Mouse (Mus musculus): Measurements from ENCODE around the gene Zfp874a. TPM values are rescaled to one million over a fixed set of nuclear protein-coding genes. Genes with fewer than 3 reads are reported as not detected.

Zfp874a gene
- 0.36 TPM in 1 of 2 replicates, not detected in the other for polyA plus RNA-seq (2012; ENCODE audit: low replicate concordance)

GRCm38 (mm10) chr13:67451172-67452020, at the start of gene Zfp874a:
Zfp874a (minus strand) TSS chr13:67451624.

GRCm38 (mm10) chr13:67500084-67500719, 48.8 kb upstream of the Zfp874a start, which contains the start of gene Zfp58:
Zfp58 (minus strand) TSS chr13:67500555.

GRCm38 (mm10) chr13:67483625-67484423, 32.4 kb upstream of the Zfp874a start, which contains the start of gene Zfp874b:
Zfp874b (minus strand) TSS chr13:67484258.

GRCm38 (mm10) chr13:67421207-67421857, 30.1 kb downstream of the Zfp874a start, which contains the start of gene Zfp459:
Zfp459 (minus strand) TSS chr13:67421418.

GRCm38 (mm10) chr13:67399183-67399903, 52.1 kb downstream of the Zfp874a start, which contains the start of gene Zfp429:
Zfp429 (minus strand) TSS chr13:67399819.

GRCm38 (mm10) chr13:67375050-67375911, 76.1 kb downstream of the Zfp874a start, which contains the start of the genes Gm28041 and Zfp456:
Gm28041 (minus strand) TSS chr13:67375733.
Zfp456 (minus strand) TSS chr13:67375810.

Other genes with a start within 250 kb of the Zfp874a start
- 0.06 and 0.10 TPM in 2 replicates for gene Zfp458, start 173.2 kb downstream of the Zfp874a start, polyA plus RNA-seq (2012; ENCODE audit: low replicate concordance)
- gene Zfp457, start 145.1 kb downstream of the Zfp874a start, polyA plus RNA-seq (2012; ENCODE audit: low replicate concordance), result not detected in 2 replicates
- 0.16 and 0.20 TPM in 2 replicates for gene Zfp595, start 119.1 kb downstream of the Zfp874a start, polyA plus RNA-seq (2012; ENCODE audit: low replicate concordance)
- not detected in 2 replicates for gene Gm28044, start 91.1 kb downstream of the Zfp874a start, polyA plus RNA-seq (2012; ENCODE audit: low replicate concordance)
- 0.25 TPM in 1 of 2 replicates, not detected in the other for gene Zfp953, start 91.0 kb downstream of the Zfp874a start, polyA plus RNA-seq (2012; ENCODE audit: low replicate concordance)
- gene Gm28041, start 75.9 kb downstream of the Zfp874a start, polyA plus RNA-seq (2012; ENCODE audit: low replicate concordance), result not detected in 2 replicates
- 0.19 TPM in 1 of 2 replicates, not detected in the other for gene Zfp456, start 75.8 kb downstream of the Zfp874a start, polyA plus RNA-seq (2012; ENCODE audit: low replicate concordance)
- gene Zfp429, start 51.8 kb downstream of the Zfp874a start, polyA plus RNA-seq (2012; ENCODE audit: low replicate concordance), result 2.2 TPM in 1 of 2 replicates, not detected in the other
- 0.38 TPM in 1 of 2 replicates, not detected in the other for gene Zfp459, start 30.2 kb downstream of the Zfp874a start, polyA plus RNA-seq (2012; ENCODE audit: low replicate concordance)
- gene Zfp874b, start 32.6 kb upstream of the Zfp874a start, polyA plus RNA-seq (2012; ENCODE audit: low replicate concordance), result 0.07 and 0.36 TPM in 2 replicates
- 0.20 TPM in 1 of 2 replicates, not detected in the other for gene Zfp58, start 48.9 kb upstream of the Zfp874a start, polyA plus RNA-seq (2012; ENCODE audit: low replicate concordance)
- gene Gm26965, start 74.5 kb upstream of the Zfp874a start, polyA plus RNA-seq (2012; ENCODE audit: low replicate concordance), result not detected in 2 replicates
- gene Zfp87, start 74.6 kb upstream of the Zfp874a start, polyA plus RNA-seq (2012; ENCODE audit: low replicate concordance), result 0.08 and 1.3 TPM in 2 replicates
- 0.14 and 0.32 TPM in 2 replicates for gene Zfp748, start 102.2 kb upstream of the Zfp874a start, polyA plus RNA-seq (2012; ENCODE audit: low replicate concordance)
- gene Zfp729b, start 158.1 kb upstream of the Zfp874a start, polyA plus RNA-seq (2012; ENCODE audit: low replicate concordance), result 0.56 TPM in 1 of 2 replicates, not detected in the other
- not detected in 2 replicates for gene Gm49345, start 186.1 kb upstream of the Zfp874a start, polyA plus RNA-seq (2012; ENCODE audit: low replicate concordance)
- gene Zfp729a, start 186.2 kb upstream of the Zfp874a start, polyA plus RNA-seq (2012; ENCODE audit: low replicate concordance), result 0.11 and 0.27 TPM in 2 replicates
- 0.06 and 1.4 TPM in 2 replicates for gene Zfp738, start 235.4 kb upstream of the Zfp874a start, polyA plus RNA-seq (2012; ENCODE audit: low replicate concordance)